Mouse (Mus musculus): ENCODE results near the gene Fsd1l.

DNA sequence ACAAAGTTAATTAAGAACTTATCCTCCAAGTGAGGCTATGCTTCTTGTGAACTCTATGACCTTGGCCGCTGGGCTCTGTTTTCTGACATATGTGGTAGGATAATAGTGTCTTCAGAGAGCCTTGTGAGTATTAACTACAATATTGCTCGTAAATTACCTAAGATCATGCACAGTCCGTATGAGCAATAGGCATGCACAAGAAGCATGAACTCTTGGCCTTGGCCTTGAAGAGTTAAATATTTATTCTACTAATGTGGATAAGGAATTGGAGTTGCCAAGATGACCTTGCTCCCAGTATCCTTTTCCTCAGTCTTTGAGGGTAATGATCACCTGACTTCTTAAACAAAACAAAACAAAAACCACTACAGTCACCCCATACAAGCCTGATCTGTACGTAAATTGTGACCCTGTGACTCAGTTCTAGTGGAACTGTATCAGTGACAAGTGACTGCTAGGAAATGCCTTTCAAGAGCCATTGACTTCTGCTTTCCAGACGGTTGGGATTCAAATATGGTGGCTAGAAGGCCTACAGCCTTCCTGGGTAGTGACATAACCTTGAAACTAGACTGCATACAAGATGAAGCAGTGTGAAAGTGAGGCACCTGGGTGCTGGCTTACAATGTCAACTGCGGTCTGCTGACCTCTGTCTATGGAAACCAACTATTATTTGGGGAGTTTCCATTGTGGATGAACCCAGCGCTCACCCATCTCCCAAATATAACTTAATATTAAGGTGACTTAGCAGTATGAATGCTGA, 40.4 kb upstream of the Fsd1l start:
- TF ChIP-seq CTCF (IDR thresholded peaks at IDR 0.05; ENCODE audit: borderline replicate concordance, control insufficient read depth, extremely low read depth, insufficient read depth, low read length, poor library complexity) (no peak), POLR2A (IDR thresholded peaks at IDR 0.05; ENCODE audit: control insufficient read depth, extremely low read depth, insufficient read depth, low read length, poor library complexity) (no peak)
